Mouse (Mus musculus): ENCODE data around the gene Sptlc2. TPM values are rescaled to one million over a fixed set of nuclear protein-coding genes. Genes with fewer than 3 reads are reported as not detected.

Sptlc2 gene
- 19.3 and 22.8 TPM in 2 replicates for polyA plus RNA-seq (2012; rRNA removed)

DNA sequence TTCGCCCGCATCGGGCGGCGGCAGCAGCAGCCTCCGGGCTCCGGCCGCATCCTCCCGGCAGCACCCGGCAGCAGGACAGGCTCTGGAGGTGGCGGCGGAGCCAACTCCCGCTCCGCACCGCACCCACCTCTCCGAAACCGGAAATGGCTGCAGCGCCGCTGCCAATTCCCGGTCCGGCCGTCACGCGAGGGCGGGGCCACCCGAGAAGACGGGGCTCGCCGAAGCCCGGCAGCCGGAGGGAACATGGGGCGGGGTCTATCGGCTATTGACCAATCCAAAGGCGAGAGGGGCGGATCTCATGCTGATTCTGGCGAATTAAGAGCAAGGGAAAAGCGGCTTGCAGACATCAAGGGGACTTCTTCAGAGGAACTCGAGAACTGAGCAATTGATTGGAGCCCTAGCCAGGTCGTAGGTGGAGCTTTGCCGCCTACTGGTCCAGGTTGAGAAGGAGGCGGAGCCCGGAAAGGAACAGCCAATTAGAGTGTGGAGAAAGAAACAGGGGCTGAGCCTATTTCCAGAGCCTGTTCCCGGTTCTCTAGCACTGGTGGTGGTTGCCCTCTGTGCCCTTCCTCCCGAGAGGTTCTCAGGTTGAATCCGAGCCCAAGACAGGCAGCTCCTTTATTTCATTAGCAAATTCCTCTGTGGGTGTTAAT lies at the start of gene Sptlc2:
Gene Sptlc2 (minus strand): TSS at position 234 of the 653 bp plus-strand sequence.
- DNase-seq (ENCODE audit: extremely low spot score in 1 of 2, low spot score in 1 of 2), result peak; percentile 100

GRCm38 (mm10) chr12:87428885-87429284 lies 40.7 kb upstream of the Sptlc2 start:
- DNase-seq (ENCODE audit: extremely low spot score in 1 of 2, low spot score in 1 of 2), result no peak

GRCm38 (mm10) chr12:87428295-87428694 lies 40.1 kb upstream of the Sptlc2 start:
- DNase-seq (ENCODE audit: extremely low spot score in 1 of 2, low spot score in 1 of 2), result no peak

GRCm38 (mm10) chr12:87426354-87427031 lies 38.3 kb upstream of the Sptlc2 start:
- DNase-seq (ENCODE audit: extremely low spot score in 1 of 2, low spot score in 1 of 2), result no peak

DNA sequence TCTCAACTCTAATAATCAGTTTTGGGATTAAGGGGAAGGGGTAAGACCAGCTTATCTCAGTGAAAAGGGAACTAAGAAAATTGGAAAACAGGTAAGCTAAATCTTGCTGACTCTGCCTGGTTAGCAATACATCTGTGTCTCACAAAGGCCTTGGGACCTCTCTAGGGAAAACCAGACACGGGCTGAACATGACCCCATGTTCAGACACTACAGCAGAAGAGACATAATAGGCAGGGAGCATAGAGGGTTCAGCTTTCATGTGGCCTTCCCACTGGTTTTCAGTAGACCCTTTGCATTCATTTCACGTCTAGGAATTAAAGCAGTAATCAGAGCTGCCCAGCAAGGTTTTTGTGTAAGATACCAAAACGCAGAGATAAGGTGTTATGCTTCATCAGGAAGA lies 36.4 kb upstream of the Sptlc2 start:
- no peak for DNase-seq (ENCODE audit: extremely low spot score in 1 of 2, low spot score in 1 of 2)

GRCm38 (mm10) chr12:87423700-87424099 lies 35.5 kb upstream of the Sptlc2 start:
- no peak for DNase-seq (ENCODE audit: extremely low spot score in 1 of 2, low spot score in 1 of 2)

DNA sequence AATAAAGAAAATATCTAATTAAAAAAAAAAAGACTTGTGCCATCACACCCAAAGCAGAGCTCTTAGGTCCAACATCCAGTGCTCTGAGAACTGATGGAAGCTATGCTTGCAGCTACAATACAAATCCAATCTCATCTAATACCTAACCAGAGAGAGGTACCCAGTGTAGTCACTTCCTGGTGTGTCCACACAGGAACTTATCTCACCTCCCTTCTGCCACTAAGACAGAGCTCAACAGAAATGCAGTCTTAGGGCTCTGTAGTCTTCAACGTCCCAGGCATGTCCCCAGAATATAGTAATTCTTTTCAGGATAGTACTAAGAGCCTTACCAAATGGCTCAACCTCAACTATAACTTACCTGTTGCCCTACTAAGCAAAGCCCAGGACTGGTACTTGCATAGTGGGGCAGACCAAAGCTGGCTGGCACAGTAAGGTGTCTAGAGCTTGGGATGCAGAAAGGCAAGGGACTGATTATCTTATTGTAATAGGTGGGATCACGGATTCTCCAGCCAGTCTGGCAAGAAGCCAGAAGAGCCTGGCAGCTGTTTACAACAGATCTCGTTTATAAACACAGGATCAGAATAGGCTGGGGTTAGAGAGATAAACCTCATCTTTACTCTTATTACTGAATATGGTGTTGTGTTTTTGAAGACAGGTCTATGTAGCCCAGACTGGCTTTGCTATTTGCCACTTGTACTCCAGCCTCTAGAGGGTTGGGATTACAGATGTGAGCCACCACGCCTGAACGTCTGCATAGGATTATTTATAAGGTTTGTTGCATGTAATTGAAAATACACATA lies 33.8 kb upstream of the Sptlc2 start:
- DNase-seq (ENCODE audit: extremely low spot score in 1 of 2, low spot score in 1 of 2), result no peak

DNA sequence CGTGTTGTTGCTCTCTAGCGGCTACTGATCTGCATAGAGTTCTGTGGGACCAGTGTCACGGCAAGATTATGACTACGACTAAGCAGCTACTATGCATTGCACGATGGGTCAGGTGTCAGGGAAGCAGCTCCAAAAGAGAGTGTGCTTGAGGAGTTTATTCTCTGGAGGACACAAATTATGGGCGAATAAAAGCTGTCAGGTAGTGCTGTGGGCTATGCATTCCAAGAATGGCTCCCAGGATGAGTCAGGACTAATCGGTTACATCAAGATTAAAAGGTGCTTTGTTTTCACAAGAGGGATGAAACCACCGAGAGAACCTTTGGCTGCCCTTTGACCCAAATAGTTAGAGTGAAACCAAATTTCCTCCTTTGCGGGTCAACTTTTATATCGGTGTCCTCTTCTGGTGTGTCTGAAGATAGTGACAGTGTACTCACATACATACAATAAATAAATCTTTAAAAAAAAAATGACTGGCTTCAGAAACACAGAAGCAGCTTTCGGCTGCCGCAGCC lies 31.9 kb upstream of the Sptlc2 start:
- no peak for DNase-seq (ENCODE audit: extremely low spot score in 1 of 2, low spot score in 1 of 2)

GRCm38 (mm10) chr12:87418921-87419320 lies 30.8 kb upstream of the Sptlc2 start:
- DNase-seq (ENCODE audit: extremely low spot score in 1 of 2, low spot score in 1 of 2), result peak in 1 of 2 experiments; percentile 25

GRCm38 (mm10) chr12:87416690-87417089 lies 28.5 kb upstream of the Sptlc2 start:
- DNase-seq (ENCODE audit: extremely low spot score in 1 of 2, low spot score in 1 of 2), result peak in 1 of 2 experiments; percentile 66

DNA sequence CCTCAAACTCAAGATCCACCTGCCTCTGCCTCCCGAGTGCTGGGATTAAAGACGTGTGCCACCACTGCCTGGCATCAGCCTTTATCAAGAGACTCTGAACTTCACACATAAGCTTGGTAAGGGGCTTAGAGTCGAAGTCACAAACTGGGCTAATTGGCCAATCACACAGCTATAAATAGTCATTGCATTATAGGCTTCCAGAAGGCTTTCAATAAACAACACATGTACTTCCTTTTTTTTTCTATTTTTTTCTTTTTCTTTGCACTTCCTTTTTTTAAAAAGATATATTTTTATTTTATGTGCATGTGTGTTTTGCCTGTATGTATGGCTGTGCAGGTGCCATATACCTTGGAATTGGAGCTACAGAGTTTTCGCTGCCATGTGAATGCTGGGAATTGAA lies 27.2 kb upstream of the Sptlc2 start:
- no peak for DNase-seq (ENCODE audit: extremely low spot score in 1 of 2, low spot score in 1 of 2)

DNA sequence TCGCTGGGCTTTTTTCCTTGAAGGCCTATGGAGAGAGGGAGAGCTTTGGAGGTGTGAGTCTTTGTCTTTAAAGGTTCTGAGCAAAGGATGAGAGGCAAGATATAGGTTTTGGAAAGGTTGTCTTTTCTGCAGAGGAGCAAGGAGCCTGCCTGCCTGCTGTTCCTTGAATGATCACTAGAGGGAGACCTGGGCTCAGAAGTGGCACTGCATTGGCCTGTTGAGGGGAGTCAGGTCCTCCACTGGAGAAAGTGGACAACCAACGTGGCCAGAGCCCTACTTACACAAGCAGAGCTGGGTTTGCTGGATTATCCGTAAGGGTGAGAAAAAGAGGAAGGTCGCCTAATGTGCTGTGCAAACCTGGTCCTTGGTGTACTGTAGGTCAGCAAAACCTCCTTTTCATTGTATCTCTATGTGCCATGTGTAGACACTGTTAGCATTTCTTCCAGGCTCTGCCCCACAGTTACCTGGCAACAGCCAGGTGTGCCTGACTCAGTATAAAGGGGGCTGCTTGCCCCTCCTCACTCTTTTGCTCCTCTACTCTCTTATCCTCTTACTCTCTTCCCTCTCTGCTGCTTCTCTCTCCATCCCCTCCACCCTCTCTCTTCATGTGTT lies 25.1 kb upstream of the Sptlc2 start:
- DNase-seq (ENCODE audit: extremely low spot score in 1 of 2, low spot score in 1 of 2), result peak in 1 of 2 experiments; percentile 84

GRCm38 (mm10) chr12:87410999-87411398 lies 22.8 kb upstream of the Sptlc2 start:
- no peak for DNase-seq (ENCODE audit: extremely low spot score in 1 of 2, low spot score in 1 of 2)

GRCm38 (mm10) chr12:87409123-87409522 lies 21.0 kb upstream of the Sptlc2 start:
- no peak for DNase-seq (ENCODE audit: extremely low spot score in 1 of 2, low spot score in 1 of 2)

DNA sequence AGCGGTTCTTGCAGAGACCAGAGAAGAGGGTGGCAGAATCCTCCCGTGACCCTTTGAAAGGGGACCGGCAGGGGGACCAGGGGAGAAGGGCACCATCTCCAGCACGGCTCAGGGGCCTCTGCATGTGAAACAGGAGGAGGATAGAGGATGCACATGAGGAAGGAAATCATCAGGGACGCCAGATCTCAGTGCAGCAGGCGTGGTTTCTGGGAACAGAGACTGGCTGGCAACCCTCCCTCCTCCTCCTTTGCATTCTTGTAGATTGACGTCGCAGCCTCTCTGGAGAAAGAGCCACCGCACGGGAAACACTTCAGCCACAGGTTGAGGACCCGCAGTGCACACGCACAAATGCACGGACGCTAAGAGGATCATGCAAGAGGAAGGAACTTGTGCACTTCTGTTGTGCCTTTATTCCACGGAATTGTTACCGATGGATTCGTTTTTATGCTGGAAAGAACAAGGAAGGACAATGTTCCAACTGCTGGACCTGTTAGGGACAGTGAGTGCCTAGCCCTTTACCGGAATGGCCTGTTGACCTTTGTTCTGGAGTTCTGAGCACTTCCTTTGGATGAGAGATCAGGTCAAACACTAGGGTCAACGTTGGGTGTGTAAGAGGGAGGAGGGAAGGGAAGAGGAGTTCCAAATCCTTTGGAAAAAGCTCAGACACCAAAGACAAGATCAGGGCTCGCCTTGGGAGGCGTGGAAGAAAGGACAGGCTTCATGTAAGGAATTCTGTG lies 19.9 kb upstream of the Sptlc2 start:
- no peak for DNase-seq (ENCODE audit: extremely low spot score in 1 of 2, low spot score in 1 of 2)

DNA sequence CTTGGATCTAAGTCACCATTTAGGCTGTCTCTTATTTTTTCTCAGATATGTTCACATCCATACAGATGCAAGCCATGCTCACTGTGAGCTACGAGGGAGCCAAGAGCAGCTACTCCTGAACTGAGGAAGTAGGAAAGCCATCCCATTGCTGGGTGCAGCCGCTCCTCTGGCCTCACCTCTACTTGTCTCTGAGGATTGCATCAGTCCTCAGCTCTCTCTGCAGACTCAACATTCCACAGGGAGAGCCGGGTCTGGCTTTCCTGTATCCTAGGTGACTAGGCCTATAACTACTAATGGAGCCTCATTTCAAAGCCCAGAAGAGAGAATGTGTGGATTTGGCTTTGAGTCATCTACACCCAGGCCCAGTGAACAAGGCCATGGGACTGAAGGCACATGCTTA lies 17.6 kb upstream of the Sptlc2 start:
- no peak for DNase-seq (ENCODE audit: extremely low spot score in 1 of 2, low spot score in 1 of 2)

GRCm38 (mm10) chr12:87405165-87405564 lies 17.0 kb upstream of the Sptlc2 start:
- no peak for DNase-seq (ENCODE audit: extremely low spot score in 1 of 2, low spot score in 1 of 2)

DNA sequence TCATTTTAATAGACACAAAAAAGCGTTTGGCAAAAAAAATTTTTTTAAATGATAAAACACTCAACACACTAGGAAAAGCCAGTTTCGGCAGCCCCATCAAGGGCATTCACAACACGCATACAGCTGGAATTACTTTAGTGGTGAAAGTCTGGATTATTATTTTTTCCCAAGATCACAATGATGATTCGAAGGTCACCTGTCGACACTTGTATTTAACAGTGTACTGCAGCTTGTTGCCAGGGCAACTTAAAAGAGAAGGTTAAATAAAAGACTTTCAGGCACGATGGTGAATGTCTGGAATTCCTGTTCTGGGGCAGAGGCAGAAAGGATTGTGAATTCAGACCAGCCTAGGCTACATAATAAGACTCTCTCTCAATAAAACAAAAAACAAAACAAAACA lies 13.7 kb upstream of the Sptlc2 start:
- no peak for DNase-seq (ENCODE audit: extremely low spot score in 1 of 2, low spot score in 1 of 2)

GRCm38 (mm10) chr12:87399119-87399819 lies 11.1 kb upstream of the Sptlc2 start:
- DNase-seq (ENCODE audit: extremely low spot score in 1 of 2, low spot score in 1 of 2), result no peak

Measured in frontal cortex, adult 2 months (tissue).